Mouse (Mus musculus) heart, embryonic 14.5 days (tissue): ENCODE measurements around the gene Itpr2. TPM values are rescaled to one million over a fixed set of nuclear protein-coding genes. Genes with fewer than 3 reads are reported as not detected.
A peak's percentile ranks its signal among the peaks of the same experiment; 100 is the strongest.

ENCODE experiments used
- ATAC-seq: fragments of 200-750 bp; cut with Nextera tagmentation; 2 replicates; pipeline ENCODE4 v1.8.0; 2017; ENCODE audit warnings: low read depth, moderate TSS enrichment; ENCODE audit not compliant: insufficient number of reproducible peaks, insufficient read depth, low FRiP score
- H3K27ac ChIP-seq, 2 experiments: fragments of 200-500 bp in 1 of 2; fragments of 300-500 bp in 1 of 2; sonication (generic) in 1 of 2; replicated peaks in 1 of 2; 2 replicates each; pipeline ENCODE4 v1.5.1; 2012 to 2014; ENCODE audit warnings: low read depth in 2 of 2, low read length in 2 of 2, control low read depth in 1 of 2, mild to moderate bottlenecking in 1 of 2, mixed read lengths in 1 of 2; ENCODE audit not compliant: control insufficient read depth in 1 of 2, insufficient read depth in 1 of 2
- H3K27me3 ChIP-seq: fragments of 300-500 bp; sonication (generic); 2 replicates; pipeline ENCODE4 v1.6.1; 2014; ENCODE audit warnings: mild to moderate bottlenecking, low read length, control low read depth; ENCODE audit not compliant: control insufficient read depth, insufficient read depth
- H3K36me3 ChIP-seq: fragments of 300-500 bp; sonication (generic); 2 replicates; pipeline ENCODE4 v1.6.1; 2014; ENCODE audit warnings: mild to moderate bottlenecking, control low read depth, low read length, mixed read lengths; ENCODE audit not compliant: control insufficient read depth, insufficient read depth
- H3K4me1 ChIP-seq, 2 experiments: fragments of 200-500 bp in 1 of 2; fragments of 300-500 bp in 1 of 2; sonication (generic) in 1 of 2; 2 replicates each; pipeline ENCODE4 v1.6.1; 2012 to 2014; ENCODE audit warnings: low read length in 2 of 2, control low read depth in 1 of 2, mixed read lengths in 1 of 2; ENCODE audit not compliant: control insufficient read depth in 2 of 2, insufficient read depth in 2 of 2
- H3K4me2 ChIP-seq: fragments of 300-500 bp; sonication (generic); 2 replicates; pipeline ENCODE4 v1.6.1; 2014; ENCODE audit warnings: mild to moderate bottlenecking, low read length
- H3K4me3 ChIP-seq, 2 experiments: fragments of 200-500 bp in 1 of 2; fragments of 300-500 bp in 1 of 2; sonication (generic) in 1 of 2; 2 replicates each; pipeline ENCODE4 v1.5.1; 2012 to 2014; ENCODE audit warnings: low read length in 2 of 2, mild to moderate bottlenecking in 2 of 2, control low read depth in 1 of 2, low read depth in 1 of 2, moderate library complexity in 1 of 2; ENCODE audit not compliant: control insufficient read depth in 1 of 2, insufficient read depth in 1 of 2
- H3K9ac ChIP-seq: fragments of 300-500 bp; sonication (generic); 2 replicates; pipeline ENCODE4 v1.6.1; 2014; ENCODE audit warnings: mild to moderate bottlenecking, low read length
- H3K9me3 ChIP-seq: fragments of 300-500 bp; sonication (generic); 2 replicates; pipeline ENCODE4 v1.6.1; 2016; ENCODE audit warnings: low read length, control low read depth; ENCODE audit not compliant: control insufficient read depth
- WGBS: fragments of 180-500 bp; shearing (Covaris S2); extraction: QIAGEN DNeasy Blood & Tissue Kit; methylation state at CpG from one replicate; pipeline ENCODE4 v1.1.7; 2014; 5-methylcytosine and 5-hydroxymethylcytosine counted together
- polyA plus RNA-seq: library from polyadenylated mRNA; unstranded; fragments of >200 nt; fragmentation: Nextera tagmentation; extraction: Ambion mirVana; gene quantifications from 2 replicates; pipeline ENCODE4 v1.2.1, GENCODE M21; 2014

The Itpr2 gene
- polyA plus RNA-seq, 1 experiment from 2014 or later = 43.4 TPM

- 85% methylated on average over 3 of the region's 3 CpGs for WGBS
- Histone ChIP-seq H3K4me2 (no peak overlapping the region), H3K9ac (no peak overlapping the region), H3K4me1 (peaks cover 8 to 22% of the 10 kb centered on the region in 2 experiments), H3K4me3 (no peak overlapping the region), H3K27me3 (no peaks in the 10 kb centered on the region), H3K27ac (no peak overlapping the region), H3K9me3 (no peaks in the 10 kb centered on the region), H3K36me3 (peaks cover 25% of the 10 kb centered on the region)
- ATAC-seq = no peak
Observed at GRCm38 (mm10) chr6:146341413-146341812, 160.6 kb downstream of the Itpr2 start.

GRCm38 (mm10) chr6:146340951-146341350, 161.1 kb downstream of the Itpr2 start:
- H3K4me1 ChIP-seq = peaks cover 8 to 22% of the 10 kb centered on the region in 2 experiments
- H3K27me3 ChIP-seq = no peaks in the 10 kb centered on the region
- 84% methylated on average over 5 of the region's 5 CpGs for WGBS
- H3K4me3 ChIP-seq = no peak overlapping the region
- H3K27ac ChIP-seq = no peak overlapping the region
- no peak overlapping the region for H3K9ac ChIP-seq
- no peak for ATAC-seq
- peaks cover 25% of the 10 kb centered on the region for H3K36me3 ChIP-seq
- H3K4me2 ChIP-seq = no peak overlapping the region
- no peaks in the 10 kb centered on the region for H3K9me3 ChIP-seq

DNA sequence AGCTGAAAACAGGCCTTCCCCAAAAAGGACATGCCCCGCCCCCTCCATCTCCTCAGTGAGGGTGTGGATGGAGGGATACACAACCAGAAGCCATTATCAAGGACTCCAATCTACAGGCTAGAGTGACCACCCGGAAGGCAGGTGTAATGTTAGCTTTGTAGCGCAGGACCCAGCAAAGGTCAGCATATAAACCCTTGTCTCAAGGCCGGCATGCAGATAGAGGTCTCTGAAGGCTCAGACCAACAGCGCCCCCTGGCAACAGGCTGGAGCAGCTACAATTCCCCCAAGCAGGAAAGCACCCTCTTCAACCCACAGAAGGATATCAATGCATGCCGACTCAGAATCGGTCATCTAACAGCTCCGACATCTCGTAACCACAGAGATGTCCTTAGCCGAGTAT, 162.2 kb downstream of the Itpr2 start:
- Histone ChIP-seq H3K36me3 (peaks cover 27% of the 10 kb centered on the region), H3K27me3 (no peaks in the 10 kb centered on the region), H3K9ac (no peak overlapping the region), H3K4me1 (peaks cover 8 to 22% of the 10 kb centered on the region in 2 experiments), H3K4me2 (no peak overlapping the region), H3K4me3 (no peak overlapping the region), H3K9me3 (no peaks in the 10 kb centered on the region), H3K27ac (no peak overlapping the region)
- no peak for ATAC-seq
- 48% methylated on average over 10 of the region's 10 CpGs for WGBS

GRCm38 (mm10) chr6:146337237-146337636, 164.8 kb downstream of the Itpr2 start:
- WGBS = 46% methylated on average over 7 of the region's 7 CpGs
- no peak overlapping the region for H3K4me3 ChIP-seq
- H3K4me2 ChIP-seq = no peak overlapping the region
- H3K4me1 ChIP-seq = peaks cover 4 to 15% of the 10 kb centered on the region in 2 experiments
- no peak for ATAC-seq
- no peak overlapping the region for H3K9ac ChIP-seq
- H3K27ac ChIP-seq = 0 out of 4 replicates have a peak overlapping the region, but pooled peaks have one; percentile 27 to 45
- no peaks in the 10 kb centered on the region for H3K27me3 ChIP-seq
- peaks cover 11% of the 10 kb centered on the region; the same call in 1 of the 2 replicates for H3K36me3 ChIP-seq
- H3K9me3 ChIP-seq = no peaks in the 10 kb centered on the region

DNA sequence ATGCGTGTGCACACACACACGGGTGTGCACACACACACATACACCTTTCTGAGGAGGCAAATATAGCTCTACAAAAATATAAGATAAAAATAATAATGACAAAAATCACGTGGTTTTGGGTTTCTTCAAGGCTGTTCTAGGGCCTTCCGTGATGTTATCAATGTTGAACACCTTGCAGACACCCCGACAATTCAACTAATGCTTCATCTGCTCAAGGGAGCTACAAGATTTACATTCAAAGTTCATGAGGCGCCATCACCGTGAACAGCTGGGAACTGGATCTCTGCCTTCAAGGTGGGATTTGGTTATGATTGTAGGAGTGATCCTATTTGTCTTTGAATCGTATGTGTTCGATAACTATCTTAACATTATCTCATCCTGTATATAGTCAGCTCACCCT, 166.8 kb downstream of the Itpr2 start:
- peaks cover 15% of the 10 kb centered on the region; the same call in 1 of the 2 replicates for H3K36me3 ChIP-seq
- ATAC-seq = no peak
- WGBS = 95% methylated on average over 9 of the region's 9 CpGs
- peaks cover 7 to 26% of the 10 kb centered on the region in 2 experiments for H3K4me1 ChIP-seq
- H3K27ac ChIP-seq = no peak overlapping the region
- no peak overlapping the region for H3K4me3 ChIP-seq
- H3K9me3 ChIP-seq = no peaks in the 10 kb centered on the region
- no peaks in the 10 kb centered on the region for H3K27me3 ChIP-seq
- no peak overlapping the region for H3K4me2 ChIP-seq
- H3K9ac ChIP-seq = no peak overlapping the region

DNA sequence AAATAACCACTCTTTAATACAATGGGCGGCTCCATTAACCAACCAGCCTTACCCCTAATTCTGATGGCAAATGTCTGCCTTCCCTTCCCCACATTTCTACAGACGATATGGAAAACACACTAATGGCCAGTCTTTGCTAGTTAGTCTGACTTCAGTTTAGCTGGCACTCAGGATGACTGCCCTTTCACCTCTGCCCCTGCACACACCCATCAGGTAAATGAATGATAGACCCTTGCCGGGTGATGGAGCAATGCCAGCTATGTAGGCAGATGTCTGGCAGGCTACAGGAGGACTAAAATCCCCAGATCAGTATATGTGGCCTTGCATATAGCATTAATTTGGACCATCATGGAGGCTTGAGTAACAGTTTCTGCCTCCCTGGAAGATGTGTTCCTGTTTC, 168.5 kb downstream of the Itpr2 start:
- no peak overlapping the region for H3K27ac ChIP-seq
- WGBS = 90% methylated on average over 3 of the region's 3 CpGs
- H3K4me2 ChIP-seq = no peak overlapping the region
- H3K4me1 ChIP-seq = peaks cover 6 to 21% of the 10 kb centered on the region in 2 experiments
- no peaks in the 10 kb centered on the region for H3K9me3 ChIP-seq
- peaks cover 30% of the 10 kb centered on the region for H3K36me3 ChIP-seq
- H3K27me3 ChIP-seq = no peaks in the 10 kb centered on the region
- no peak overlapping the region for H3K4me3 ChIP-seq
- ATAC-seq = no peak
- no peak overlapping the region for H3K9ac ChIP-seq

DNA sequence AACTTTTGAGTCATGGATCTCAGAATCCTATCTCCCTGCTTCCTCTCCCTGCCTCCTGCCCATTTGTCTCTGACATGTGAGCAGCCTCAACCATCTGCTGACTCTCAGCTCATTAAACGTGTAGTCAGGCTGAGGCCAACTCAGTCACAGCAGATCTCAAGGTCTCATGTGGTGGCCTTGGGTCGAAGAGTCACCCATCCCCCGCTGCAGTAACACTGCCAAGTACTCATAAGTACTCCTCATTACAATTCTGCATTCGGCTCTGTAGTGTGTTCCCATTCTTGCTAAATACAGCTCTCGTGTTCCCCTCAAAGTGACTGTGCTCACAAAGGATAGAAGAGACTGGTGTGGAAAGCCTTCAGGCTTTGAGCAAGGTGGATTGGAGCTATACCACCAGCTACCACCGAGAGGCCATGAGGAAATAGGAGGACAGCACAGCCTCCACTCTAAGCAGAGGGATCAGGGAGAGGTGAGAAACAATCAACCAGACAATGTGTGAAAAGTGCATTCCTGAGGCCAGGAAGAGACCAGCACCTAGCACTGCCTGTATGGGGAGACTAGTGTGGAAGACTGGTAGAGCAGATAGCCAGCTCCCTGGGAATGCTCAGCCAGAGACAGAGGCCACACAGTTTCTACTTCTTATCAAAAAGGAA, 170.9 kb downstream of the Itpr2 start:
- Histone ChIP-seq H3K9ac (no peak overlapping the region), H3K4me2 (no peak overlapping the region), H3K36me3 (peaks cover 50% of the 10 kb centered on the region), H3K4me3 (no peak overlapping the region), H3K4me1 (peaks cover 3 to 11% of the 10 kb centered on the region in 2 experiments; a peak in 3 of 4 replicates), H3K27ac (peak overlapping the region in 1 of 2 experiments; percentile 17; a peak in 1 of 4 replicates), H3K27me3 (no peaks in the 10 kb centered on the region), H3K9me3 (no peaks in the 10 kb centered on the region)
- 0 out of 2 replicates have a peak, but pooled peaks have one; percentile 15 for ATAC-seq
- WGBS = 41% methylated on average over 6 of the region's 6 CpGs

- no peaks in the 10 kb centered on the region for H3K27me3 ChIP-seq
Observed at GRCm38 (mm10) chr6:146329079-146329478, 172.9 kb downstream of the Itpr2 start.

More at GRCm38 (mm10) chr6:146329079-146329478, 172.9 kb downstream of the Itpr2 start:
- no peak overlapping the region for H3K27ac ChIP-seq
- H3K4me3 ChIP-seq = no peak overlapping the region
- H3K4me1 ChIP-seq = peaks cover 7 to 11% of the 10 kb centered on the region in 2 experiments; a peak in 3 of 4 replicates
- no peaks in the 10 kb centered on the region for H3K9me3 ChIP-seq
- peaks cover 51% of the 10 kb centered on the region for H3K36me3 ChIP-seq
- ATAC-seq = no peak
- H3K4me2 ChIP-seq = no peak overlapping the region
- H3K9ac ChIP-seq = no peak overlapping the region
- WGBS = 82% methylated on average over 3 of the region's 3 CpGs
